Mouse (Mus musculus): ENCODE measurements around the gene Gm20914. TPM values are rescaled to one million over a fixed set of nuclear protein-coding genes. Genes with fewer than 3 reads are reported as not detected.
"Not testable (repeated sequence)": the region's sequence is repeated elsewhere in the genome, so short reads cannot be mapped to it uniquely, and the experiment has no call there.

Gm20914 gene
- polyA plus RNA-seq (2012; ENCODE audit: insufficient read depth, insufficient read length, missing spikeins): not detected in 2 replicates

GRCm38 (mm10) chrY:5725678-5726077, at the start of gene Gm20914:
TSS of gene Gm20914 (plus strand) at chrY:5725978.
- H3K4me1 ChIP-seq (ENCODE audit: control insufficient read depth, insufficient read depth, low read length); H3K27ac ChIP-seq (ENCODE audit: insufficient read depth, low read depth, low read length); H3K4me3 ChIP-seq (ENCODE audit: insufficient read depth, low read length): not testable (repeated sequence)

Other genes starting within 250 kb of the Gm20914 start
- not detected in 2 replicates for gene Gm21854, start 69.0 kb upstream of the Gm20914 start, polyA plus RNA-seq (2012; ENCODE audit: insufficient read depth, insufficient read length, missing spikeins)
- gene Gm28171, start 67.4 kb downstream of the Gm20914 start, polyA plus RNA-seq (2012; ENCODE audit: insufficient read depth, insufficient read length, missing spikeins): not detected in 2 replicates
- not detected in 2 replicates for gene Gm21778, start 216.5 kb downstream of the Gm20914 start, polyA plus RNA-seq (2012; ENCODE audit: insufficient read depth, insufficient read length, missing spikeins)